Mouse (Mus musculus) activated CD4-positive, CD25-positive, alpha-beta regulatory T cell, adult 4 months (primary cell): ENCODE data around the gene Krtap3-2. TPM values are rescaled to one million over a fixed set of nuclear protein-coding genes. Genes with fewer than 3 reads are reported as not detected.

Experiments
- polyA plus RNA-seq, 2 experiments: library from polyadenylated mRNA; unstranded; fragments of 100-300 nt; shearing (Covaris generic); gene quantifications; one replicate each; pipeline ENCODE4 v1.2.1; 2017

Gene Krtap3-2
- polyA plus RNA-seq, 2 experiments from 2014 or later = not detected

Other genes with a start within 250 kb of the Krtap3-2 start
- not detected for gene Krt25, start 233.9 kb downstream of the Krtap3-2 start, polyA plus RNA-seq
- gene Krt26, start 218.9 kb downstream of the Krtap3-2 start, polyA plus RNA-seq = not detected
- gene Krt27, start 205.7 kb downstream of the Krtap3-2 start, polyA plus RNA-seq = under 1 TPM in 1 of 2 experiments, not detected in 1; 0.21 TPM
- gene Krt28, start 181.9 kb downstream of the Krtap3-2 start, polyA plus RNA-seq = not detected
- gene Krt10, start 167.5 kb downstream of the Krtap3-2 start, polyA plus RNA-seq = 1 to 10 TPM; 3.6 to 4.2 TPM
- gene Krt12, start 134.6 kb downstream of the Krtap3-2 start, polyA plus RNA-seq = not detected
- under 1 TPM in 1 of 2 experiments, not detected in 1; 0.17 TPM for gene Krt20, start 118.7 kb downstream of the Krtap3-2 start, polyA plus RNA-seq
- not detected for gene Krt23, start 63.7 kb downstream of the Krtap3-2 start, polyA plus RNA-seq
- gene Krt39, start 35.5 kb downstream of the Krtap3-2 start, polyA plus RNA-seq = not detected
- not detected for gene Krt40, start 13.7 kb downstream of the Krtap3-2 start, polyA plus RNA-seq
- not detected for gene Krtap3-3, start 6.0 kb downstream of the Krtap3-2 start, polyA plus RNA-seq
- gene Gm11939, start 2.6 kb upstream of the Krtap3-2 start, polyA plus RNA-seq = not detected
- not detected for gene Krtap3-1, start 9.8 kb upstream of the Krtap3-2 start, polyA plus RNA-seq
- not detected for gene Krtap1-5, start 24.2 kb upstream of the Krtap3-2 start, polyA plus RNA-seq
- not detected for gene Krtap1-4, start 26.8 kb upstream of the Krtap3-2 start, polyA plus RNA-seq
- not detected for gene Krtap1-3, start 34.5 kb upstream of the Krtap3-2 start, polyA plus RNA-seq
- gene Krtap9-3, start 41.3 kb upstream of the Krtap3-2 start, polyA plus RNA-seq = not detected
- gene Gm11938, start 46.5 kb upstream of the Krtap3-2 start, polyA plus RNA-seq = not detected
- not detected for gene Gm11937, start 53.3 kb upstream of the Krtap3-2 start, polyA plus RNA-seq
- gene Krtap2-4, start 58.0 kb upstream of the Krtap3-2 start, polyA plus RNA-seq = not detected
- gene Gm11562, start 63.6 kb upstream of the Krtap3-2 start, polyA plus RNA-seq = not detected
- not detected for gene Krtap4-1, start 71.4 kb upstream of the Krtap3-2 start, polyA plus RNA-seq
- not detected for gene Krtap4-2, start 78.2 kb upstream of the Krtap3-2 start, polyA plus RNA-seq
- not detected for gene Krtap4-7, start 87.2 kb upstream of the Krtap3-2 start, polyA plus RNA-seq
- not detected for gene Gm11555, start 93.4 kb upstream of the Krtap3-2 start, polyA plus RNA-seq
- gene Gm11563, start 102.1 kb upstream of the Krtap3-2 start, polyA plus RNA-seq = not detected
- gene Krtap4-6, start 109.1 kb upstream of the Krtap3-2 start, polyA plus RNA-seq = not detected
- gene Gm14190, start 133.9 kb upstream of the Krtap3-2 start, polyA plus RNA-seq = not detected
- gene Gm14180, start 177.4 kb upstream of the Krtap3-2 start, polyA plus RNA-seq = not detected
- not detected for gene Gm11595, start 216.1 kb upstream of the Krtap3-2 start, polyA plus RNA-seq
- not detected for gene Krtap4-8, start 223.9 kb upstream of the Krtap3-2 start, polyA plus RNA-seq
- gene Krtap4-9, start 228.3 kb upstream of the Krtap3-2 start, polyA plus RNA-seq = not detected
- not detected for gene Gm11596, start 236.6 kb upstream of the Krtap3-2 start, polyA plus RNA-seq
- not detected for gene Gm11569, start 242.1 kb upstream of the Krtap3-2 start, polyA plus RNA-seq
- not detected for gene Gm11554, start 247.6 kb upstream of the Krtap3-2 start, polyA plus RNA-seq